Mouse (Mus musculus) olfactory bulb, adult 2 months (tissue): Measurements from ENCODE around the gene Abca3. TPM values are rescaled to one million over a fixed set of nuclear protein-coding genes. Genes with fewer than 3 reads are reported as not detected.
A peak's percentile ranks its signal among the peaks of the same experiment; 100 is the strongest.

Experiments
- H3K27ac ChIP-seq: fragments of 200-500 bp; 2 replicates; pipeline ENCODE4 v1.5.1; 2012; ENCODE audit warnings: low read depth, low read length; ENCODE audit not compliant: insufficient read depth
- H3K4me1 ChIP-seq: fragments of 200-500 bp; 2 replicates; pipeline ENCODE4 v1.6.1; 2012; ENCODE audit warnings: low read length; ENCODE audit not compliant: control insufficient read depth, insufficient read depth
- H3K4me3 ChIP-seq: fragments of 200-500 bp; 2 replicates; pipeline ENCODE4 v1.5.1; 2012; ENCODE audit warnings: mild to moderate bottlenecking, low read depth, low read length, moderate library complexity; ENCODE audit not compliant: insufficient read depth
- CTCF ChIP-seq: fragments of 200-500 bp; IDR thresholded peaks from 2 replicates; pipeline ENCODE4 v1.5.1; 2012; ENCODE audit warnings: low read depth, mild to moderate bottlenecking, low read length, moderate library complexity; ENCODE audit not compliant: insufficient read depth
- POLR2A ChIP-seq: fragments of 200-500 bp; IDR thresholded peaks from 2 replicates; pipeline ENCODE4 v1.6.1; 2012; ENCODE audit warnings: mild to moderate bottlenecking, low read depth, low read length, moderate library complexity; ENCODE audit not compliant: insufficient read depth
- WGBS: fragments of 180-500 bp; shearing (Covaris S2); methylation state at CpG from one replicate; pipeline ENCODE4 v1.1.7; 2018; 5-methylcytosine and 5-hydroxymethylcytosine counted together
- polyA plus RNA-seq: library from polyadenylated mRNA; stranded (reverse); fragments of >200 nt; gene quantifications from 2 replicates; pipeline ENCODE4 v1.2.4, GENCODE M21; 2012; ENCODE audit warnings: low replicate concordance; ENCODE audit not compliant: missing spikeins, insufficient read depth, insufficient read length

Gene Abca3
- polyA plus RNA-seq, 1 experiment = not detected

GRCm38 (mm10) chr17:24426471-24427169 lies 74.9 kb downstream of the Abca3 start, which contains the start of gene Eci1:
Gene Eci1, plus strand, starts transcription at chr17:24426641.
- TF ChIP-seq POLR2A (peak; percentile 79), CTCF (no peak)
- H3K4me3 ChIP-seq = peak within 1 kb of the TSS; percentile 90
- peaks cover 13% of the 10 kb centered on the region for H3K4me1 ChIP-seq
- H3K27ac ChIP-seq = peak within 1 kb of the TSS; percentile 97
- WGBS = under 1% methylated on average over 48 of the region's 48 CpGs

- H3K27ac ChIP-seq = peak overlapping the region; percentile 2; the same call in 1 of the 2 replicates
- WGBS = 1% methylated on average over 8 of the region's 8 CpGs
These were observed 75.4 kb downstream of the Abca3 start for GRCm38 (mm10) chr17:24427170-24427557.

GRCm38 (mm10) chr17:24429201-24429983 lies 77.6 kb downstream of the Abca3 start:
- peaks cover 13% of the 10 kb centered on the region for H3K4me1 ChIP-seq
- H3K4me3 ChIP-seq = no peak overlapping the region
- no peak overlapping the region; the same call in 1 of the 2 replicates for H3K27ac ChIP-seq
- TF ChIP-seq POLR2A = no peak
- TF ChIP-seq CTCF = no peak
- 54% methylated on average over 14 of the region's 14 CpGs for WGBS

More at GRCm38 (mm10) chr17:24427170-24427557, 75.4 kb downstream of the Abca3 start:
- Histone ChIP-seq H3K4me1 (peaks cover 13% of the 10 kb centered on the region), H3K4me3 (peak overlapping the region; percentile 90)
- TF ChIP-seq CTCF (no peak), POLR2A (no peak)

- 59% methylated on average over 5 of the region's 5 CpGs for WGBS
- Histone ChIP-seq H3K4me1 (no peaks in the 10 kb centered on the region), H3K27ac (no peak overlapping the region), H3K4me3 (no peak overlapping the region)
- TF ChIP-seq CTCF = peak; percentile 39
- TF ChIP-seq POLR2A = no peak
These were observed 85.3 kb downstream of the Abca3 start for GRCm38 (mm10) chr17:24437016-24437415.

- WGBS = 86% methylated on average over 8 of the region's 8 CpGs
- TF ChIP-seq POLR2A (no peak), CTCF (no peak)
- Histone ChIP-seq H3K4me3 (no peak overlapping the region), H3K27ac (no peak overlapping the region), H3K4me1 (no peaks in the 10 kb centered on the region)
These were observed 88.6 kb downstream of the Abca3 start for GRCm38 (mm10) chr17:24440377-24440776.

- Histone ChIP-seq H3K27ac (no peak overlapping the region), H3K4me1 (no peaks in the 10 kb centered on the region), H3K4me3 (no peak overlapping the region)
- WGBS = 31% methylated on average over 2 of the region's 2 CpGs
- TF ChIP-seq POLR2A = no peak
- TF ChIP-seq CTCF = no peak
These were observed 89.4 kb downstream of the Abca3 start for GRCm38 (mm10) chr17:24441148-24441547.

- TF ChIP-seq CTCF (no peak), POLR2A (no peak)
- 90% methylated on average over 14 of the region's 14 CpGs for WGBS
- Histone ChIP-seq H3K27ac (no peak overlapping the region), H3K4me1 (no peaks in the 10 kb centered on the region), H3K4me3 (no peak overlapping the region)
These were observed 90.4 kb downstream of the Abca3 start for GRCm38 (mm10) chr17:24442107-24442506.

- no peak within 1 kb of the TSS for H3K27ac ChIP-seq
- no peaks in the 10 kb centered on the region for H3K4me1 ChIP-seq
- TF ChIP-seq CTCF (no peak), POLR2A (no peak)
- 67% methylated on average over 7 of the region's 7 CpGs for WGBS
- no peak within 1 kb of the TSS for H3K4me3 ChIP-seq
These were observed 90.9 kb downstream of the Abca3 start, which contains the start of gene Dnase1l2 for GRCm38 (mm10) chr17:24442632-24443155. Gene Dnase1l2, minus strand, starts transcription at chr17:24443105.

GRCm38 (mm10) chr17:24443409-24443808 lies 91.7 kb downstream of the Abca3 start:
- TF ChIP-seq POLR2A = no peak
- no peak for TF ChIP-seq CTCF
- H3K4me3 ChIP-seq = no peak overlapping the region
- WGBS = 81% methylated on average over 4 of the region's 4 CpGs
- no peaks in the 10 kb centered on the region for H3K4me1 ChIP-seq
- H3K27ac ChIP-seq = no peak overlapping the region
